Mouse (Mus musculus): ENCODE measurements around the gene Cilp.

GRCm38 (mm10) chr9:65298761-65299160 is 33.8 kb downstream of the Cilp start:
- TF ChIP-seq CTCF (conservative IDR thresholded peaks at IDR 0.05; ENCODE audit: insufficient read depth, insufficient read length, low read depth, low read length) (no peak), POLR2A (IDR thresholded peaks at IDR 0.05; ENCODE audit: low read depth, low read length) (no peak)
